Mouse (Mus musculus) small intestine, adult 2 months (tissue): ENCODE measurements around the gene Olfr316.

Source experiments
- CTCF ChIP-seq: fragments of 200-500 bp; IDR thresholded peaks from 2 replicates; pipeline ENCODE4 v1.5.1; 2012; ENCODE audit warnings: low read depth, mild to moderate bottlenecking, control low read depth, inconsistent platforms, low read length, moderate library complexity, mixed read lengths; ENCODE audit not compliant: insufficient replicate concordance, insufficient read length; ENCODE audit errors: extremely low read depth
- POLR2A ChIP-seq: fragments of 200-500 bp; IDR thresholded peaks from 2 replicates; pipeline ENCODE4 v1.6.1; 2012; ENCODE audit warnings: low read depth, mild to moderate bottlenecking, control low read depth, inconsistent platforms, low read length, moderate library complexity

DNA sequence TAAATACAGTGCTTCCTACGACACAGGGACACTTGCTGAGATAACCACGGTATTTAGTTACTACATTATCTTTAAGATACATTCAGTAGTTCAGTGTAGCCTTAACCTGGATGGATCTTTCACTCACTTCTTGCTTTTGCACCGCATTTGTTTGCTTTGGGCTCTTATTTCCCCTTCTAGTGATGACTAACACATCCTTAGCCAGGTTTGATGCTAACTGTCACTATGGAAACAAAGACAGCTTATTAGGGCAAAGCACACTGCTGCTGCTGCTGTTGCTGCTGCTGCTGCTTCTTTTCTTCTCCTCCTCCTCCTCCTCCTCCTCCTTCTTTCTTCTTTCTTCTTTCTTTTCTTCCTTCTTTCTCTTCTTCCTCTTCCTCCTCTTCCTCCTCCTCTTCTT lies 37.0 kb downstream of the Olfr316 start:
- no peak for TF ChIP-seq POLR2A
- TF ChIP-seq CTCF, result no peak
